Mouse (Mus musculus): ENCODE data around the gene Cox7b2. TPM values are rescaled to one million over a fixed set of nuclear protein-coding genes. Genes with fewer than 3 reads are reported as not detected.
"Not testable (repeated sequence)": the region's sequence is repeated elsewhere in the genome, so short reads cannot be mapped to it uniquely, and the experiment has no call there.

Cox7b2 gene
- polyA plus RNA-seq (2015; fragmentation: Nextera tagmentation; extraction: Ambion mirVana): 0.41 TPM in 1 of 2 replicates, not detected in the other

- H3K4me3 ChIP-seq (ENCODE audit: low read length): no peak within 1 kb of the TSS
- 91% methylated on average over 10 of the region's 10 CpGs for WGBS
- H3K9me3 ChIP-seq (ENCODE audit: control insufficient read depth, low read length): no peaks in the 10 kb centered on the region
- H3K36me3 ChIP-seq (ENCODE audit: control insufficient read depth, insufficient read depth, low read length): no peaks in the 10 kb centered on the region
- no peaks in the 10 kb centered on the region for H3K27me3 ChIP-seq (ENCODE audit: control insufficient read depth, insufficient read depth, low read depth, low read length)
- H3K27ac ChIP-seq (ENCODE audit: low read length): no peak within 1 kb of the TSS
- no peaks in the 10 kb centered on the region for H3K4me1 ChIP-seq (replicated peaks; ENCODE audit: control insufficient read depth, insufficient read depth, low read length)
- no peak within 1 kb of the TSS for H3K4me2 ChIP-seq (ENCODE audit: low read depth, low read length)
- no peak for ATAC-seq (ENCODE audit: low read depth)
- H3K9ac ChIP-seq (ENCODE audit: low read length): no peak within 1 kb of the TSS
These were observed at the start of gene Cox7b2 for GRCm38 (mm10) chr5:71548079-71548478. Gene Cox7b2 (minus strand): TSS chr5:71548205.

- 53% methylated on average over 2 of the region's 2 CpGs for WGBS
- H3K9me3 ChIP-seq (ENCODE audit: control insufficient read depth, low read length): no peaks in the 10 kb centered on the region
- no peak overlapping the region for H3K4me2 ChIP-seq (ENCODE audit: low read depth, low read length)
- no peaks in the 10 kb centered on the region for H3K36me3 ChIP-seq (ENCODE audit: control insufficient read depth, insufficient read depth, low read length)
- no peaks in the 10 kb centered on the region for H3K4me1 ChIP-seq (replicated peaks; ENCODE audit: control insufficient read depth, insufficient read depth, low read length)
- no peak overlapping the region for H3K4me3 ChIP-seq (ENCODE audit: low read length)
- H3K9ac ChIP-seq (ENCODE audit: low read length): no peak overlapping the region
- H3K27ac ChIP-seq (ENCODE audit: low read length): no peak overlapping the region
- ATAC-seq (ENCODE audit: low read depth): no peak
- no peaks in the 10 kb centered on the region for H3K27me3 ChIP-seq (ENCODE audit: control insufficient read depth, insufficient read depth, low read depth, low read length)
These were observed 47.3 kb upstream of the Cox7b2 start for GRCm38 (mm10) chr5:71595321-71595720.

DNA sequence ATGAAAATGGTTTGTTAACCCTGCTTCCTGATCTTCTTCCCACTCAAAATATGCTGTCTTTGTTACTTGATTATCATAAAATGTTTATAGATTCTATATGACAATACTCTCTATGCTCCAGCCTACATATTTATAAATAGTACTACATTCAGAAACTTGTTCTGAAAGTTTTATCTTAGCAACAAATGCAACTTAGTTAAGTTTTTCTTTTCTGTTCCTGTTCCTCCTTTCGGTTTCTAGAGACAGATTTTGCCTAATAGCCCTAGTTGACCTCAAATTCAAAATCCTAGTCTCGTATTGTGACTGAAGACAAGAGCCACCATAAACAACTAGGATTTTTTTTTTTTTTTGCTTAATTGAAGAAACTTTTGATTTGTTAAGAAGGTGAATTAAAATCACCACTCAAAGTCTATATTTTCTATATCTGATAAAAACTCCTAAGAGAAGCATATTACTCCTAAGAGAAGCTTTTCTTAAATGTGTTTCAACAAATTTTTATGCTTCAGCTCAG, 45.8 kb upstream of the Cox7b2 start:
- H3K27ac ChIP-seq (ENCODE audit: low read length): no peak overlapping the region
- ATAC-seq (ENCODE audit: low read depth): no peak
- 65% methylated on average over 2 of the region's 2 CpGs for WGBS

GRCm38 (mm10) chr5:71571646-71572237, 23.7 kb upstream of the Cox7b2 start:
- Histone ChIP-seq H3K9ac (ENCODE audit: low read length) (no peak overlapping the region), H3K36me3 (ENCODE audit: control insufficient read depth, insufficient read depth, low read length) (no peaks in the 10 kb centered on the region), H3K4me3 (ENCODE audit: low read length) (no peak overlapping the region), H3K27ac (ENCODE audit: low read length) (no peak overlapping the region), H3K9me3 (ENCODE audit: control insufficient read depth, low read length) (no peaks in the 10 kb centered on the region), H3K4me2 (ENCODE audit: low read depth, low read length) (no peak overlapping the region), H3K4me1 (replicated peaks; ENCODE audit: control insufficient read depth, insufficient read depth, low read length) (no peaks in the 10 kb centered on the region), H3K27me3 (ENCODE audit: control insufficient read depth, insufficient read depth, low read depth, low read length) (no peaks in the 10 kb centered on the region)
- 51% methylated on average over 9 of the region's 9 CpGs for WGBS
- ATAC-seq (ENCODE audit: low read depth): peak; percentile 77

More for the DNA sequence above, 45.8 kb upstream of the Cox7b2 start:
- Histone ChIP-seq H3K9ac (ENCODE audit: low read length) (no peak overlapping the region), H3K4me2 (ENCODE audit: low read depth, low read length) (no peak overlapping the region), H3K4me3 (ENCODE audit: low read length) (no peak overlapping the region), H3K9me3 (ENCODE audit: control insufficient read depth, low read length) (no peaks in the 10 kb centered on the region), H3K27me3 (ENCODE audit: control insufficient read depth, insufficient read depth, low read depth, low read length) (no peaks in the 10 kb centered on the region), H3K4me1 (replicated peaks; ENCODE audit: control insufficient read depth, insufficient read depth, low read length) (no peaks in the 10 kb centered on the region), H3K36me3 (ENCODE audit: control insufficient read depth, insufficient read depth, low read length) (no peaks in the 10 kb centered on the region)

GRCm38 (mm10) chr5:71545554-71545953, 2.5 kb downstream of the Cox7b2 start:
- Histone ChIP-seq H3K9me3 (ENCODE audit: control insufficient read depth, low read length) (no peaks in the 10 kb centered on the region), H3K9ac (ENCODE audit: low read length) (no peak overlapping the region), H3K27me3 (ENCODE audit: control insufficient read depth, insufficient read depth, low read depth, low read length) (no peaks in the 10 kb centered on the region), H3K4me1 (replicated peaks; ENCODE audit: control insufficient read depth, insufficient read depth, low read length) (no peaks in the 10 kb centered on the region), H3K27ac (ENCODE audit: low read length) (no peak overlapping the region), H3K36me3 (ENCODE audit: control insufficient read depth, insufficient read depth, low read length) (no peaks in the 10 kb centered on the region), H3K4me2 (ENCODE audit: low read depth, low read length) (no peak overlapping the region), H3K4me3 (ENCODE audit: low read length) (no peak overlapping the region)
- ATAC-seq (ENCODE audit: low read depth): no peak

- H3K4me2 ChIP-seq (ENCODE audit: low read depth, low read length): not testable (repeated sequence)
- ATAC-seq (ENCODE audit: low read depth): peak; percentile 52; the same call in 1 of the 2 replicates
- 59% methylated on average over 8 of the region's 15 CpGs for WGBS
These were observed 22.5 kb downstream of the Cox7b2 start for GRCm38 (mm10) chr5:71525486-71525885.

DNA sequence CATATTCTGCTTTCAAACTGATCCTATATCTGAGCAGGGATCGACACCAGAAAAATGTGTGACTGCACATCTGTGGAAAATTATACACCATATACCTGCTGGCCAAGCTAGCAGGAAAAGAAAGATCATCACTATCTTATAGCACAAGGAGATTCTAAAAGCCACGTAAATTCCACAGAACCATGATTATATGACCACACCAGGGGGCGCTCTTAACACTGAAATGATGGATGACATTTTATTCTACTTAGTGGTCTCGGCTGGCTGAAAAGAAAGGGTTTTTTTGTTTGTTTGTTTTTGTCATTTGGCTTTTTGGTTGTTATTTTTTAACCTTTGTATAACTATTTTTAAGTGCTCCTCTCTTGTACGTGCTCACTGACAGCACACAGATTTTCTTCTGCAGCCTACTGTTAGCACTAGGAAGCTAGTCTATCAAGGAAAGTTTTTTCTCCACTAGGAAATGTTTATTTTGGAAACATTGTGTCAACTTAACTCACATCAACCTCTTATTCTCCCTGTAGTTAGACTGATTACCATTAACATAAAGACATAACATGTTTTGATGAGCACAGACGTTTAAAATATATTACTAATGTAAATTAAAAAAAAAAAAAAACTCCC, 45.8 kb downstream of the Cox7b2 start:
- no peaks in the 10 kb centered on the region for H3K36me3 ChIP-seq (ENCODE audit: control insufficient read depth, insufficient read depth, low read length)

More at GRCm38 (mm10) chr5:71525486-71525885, 22.5 kb downstream of the Cox7b2 start:
- H3K27ac ChIP-seq (ENCODE audit: low read length); H3K4me3 ChIP-seq (ENCODE audit: low read length); H3K27me3 ChIP-seq (ENCODE audit: control insufficient read depth, insufficient read depth, low read depth, low read length); H3K4me1 ChIP-seq (replicated peaks; ENCODE audit: control insufficient read depth, insufficient read depth, low read length); H3K9ac ChIP-seq (ENCODE audit: low read length); H3K9me3 ChIP-seq (ENCODE audit: control insufficient read depth, low read length); H3K36me3 ChIP-seq (ENCODE audit: control insufficient read depth, insufficient read depth, low read length): not testable (repeated sequence)

GRCm38 (mm10) chr5:71495621-71496020, 52.4 kb downstream of the Cox7b2 start:
- Histone ChIP-seq H3K4me2 (ENCODE audit: low read depth, low read length) (no peak overlapping the region), H3K27ac (ENCODE audit: low read length) (no peak overlapping the region), H3K9me3 (ENCODE audit: control insufficient read depth, low read length) (no peaks in the 10 kb centered on the region), H3K9ac (ENCODE audit: low read length) (no peak overlapping the region), H3K27me3 (ENCODE audit: control insufficient read depth, insufficient read depth, low read depth, low read length) (no peaks in the 10 kb centered on the region), H3K4me3 (ENCODE audit: low read length) (no peak overlapping the region), H3K4me1 (replicated peaks; ENCODE audit: control insufficient read depth, insufficient read depth, low read length) (no peaks in the 10 kb centered on the region), H3K36me3 (ENCODE audit: control insufficient read depth, insufficient read depth, low read length) (no peaks in the 10 kb centered on the region)
- no peak for ATAC-seq (ENCODE audit: low read depth)
- 56% methylated on average over 5 of the region's 5 CpGs for WGBS

More for the DNA sequence above, 45.8 kb downstream of the Cox7b2 start:
- Histone ChIP-seq H3K9me3 (ENCODE audit: control insufficient read depth, low read length) (no peaks in the 10 kb centered on the region), H3K4me2 (ENCODE audit: low read depth, low read length) (no peak overlapping the region), H3K4me3 (ENCODE audit: low read length) (no peak overlapping the region), H3K4me1 (replicated peaks; ENCODE audit: control insufficient read depth, insufficient read depth, low read length) (no peaks in the 10 kb centered on the region), H3K27me3 (ENCODE audit: control insufficient read depth, insufficient read depth, low read depth, low read length) (no peaks in the 10 kb centered on the region), H3K9ac (ENCODE audit: low read length) (no peak overlapping the region), H3K27ac (ENCODE audit: low read length) (no peak overlapping the region)
- WGBS: 12% methylated on average over 6 of the region's 6 CpGs
- no peak for ATAC-seq (ENCODE audit: low read depth)

GRCm38 (mm10) chr5:71456957-71457356, 91.0 kb downstream of the Cox7b2 start:
- ATAC-seq (ENCODE audit: low read depth): no peak

More at GRCm38 (mm10) chr5:71456957-71457356, 91.0 kb downstream of the Cox7b2 start:
- Histone ChIP-seq H3K27ac (ENCODE audit: low read length) (no peak overlapping the region), H3K4me1 (replicated peaks; ENCODE audit: control insufficient read depth, insufficient read depth, low read length) (no peaks in the 10 kb centered on the region), H3K27me3 (ENCODE audit: control insufficient read depth, insufficient read depth, low read depth, low read length) (no peaks in the 10 kb centered on the region), H3K4me3 (ENCODE audit: low read length) (no peak overlapping the region), H3K4me2 (ENCODE audit: low read depth, low read length) (no peak overlapping the region), H3K36me3 (ENCODE audit: control insufficient read depth, insufficient read depth, low read length) (no peaks in the 10 kb centered on the region), H3K9me3 (ENCODE audit: control insufficient read depth, low read length) (no peaks in the 10 kb centered on the region), H3K9ac (ENCODE audit: low read length) (no peak overlapping the region)
- 38% methylated on average over 3 of the region's 3 CpGs for WGBS

All from lung, embryonic 16.5 days (tissue).